Mouse (Mus musculus): ENCODE data around the gene Celf5. TPM values are rescaled to one million over a fixed set of nuclear protein-coding genes. Genes with fewer than 3 reads are reported as not detected.
A peak's percentile ranks its signal among the peaks of the same experiment; 100 is the strongest.
"Not testable (repeated sequence)": the region's sequence is repeated elsewhere in the genome, so short reads cannot be mapped to it uniquely, and the experiment has no call there.

The Celf5 gene
- polyA plus RNA-seq, 1 experiment = 309 TPM

- Histone ChIP-seq H3K4me3 (ENCODE audit: insufficient read depth, low read length) (no peak overlapping the region), H3K4me1 (ENCODE audit: control insufficient read depth, insufficient read depth, low read length) (no peaks in the 10 kb centered on the region), H3K27ac (ENCODE audit: insufficient read depth, low read length) (no peak overlapping the region)
- no peak for TF ChIP-seq POLR2A (IDR thresholded peaks at IDR 0.05; ENCODE audit: extremely low read depth, insufficient read depth, low read length)
- TF ChIP-seq CTCF (IDR thresholded peaks at IDR 0.05; ENCODE audit: extremely low read depth, insufficient read depth, low read length) = no peak
Measured at GRCm38 (mm10) chr10:81451365-81451745, 31.2 kb downstream of the Celf5 start.

- no peak overlapping the region for H3K27ac ChIP-seq (ENCODE audit: insufficient read depth, low read length)
- H3K4me1 ChIP-seq (ENCODE audit: control insufficient read depth, insufficient read depth, low read length) = no peaks in the 10 kb centered on the region
- no peak for TF ChIP-seq POLR2A (IDR thresholded peaks at IDR 0.05; ENCODE audit: extremely low read depth, insufficient read depth, low read length)
- TF ChIP-seq CTCF (IDR thresholded peaks at IDR 0.05; ENCODE audit: extremely low read depth, insufficient read depth, low read length) = no peak
- no peak overlapping the region for H3K4me3 ChIP-seq (ENCODE audit: insufficient read depth, low read length)
Measured at GRCm38 (mm10) chr10:81450641-81451364, 31.7 kb downstream of the Celf5 start.

GRCm38 (mm10) chr10:81450140-81450539, 32.4 kb downstream of the Celf5 start:
- Histone ChIP-seq H3K27ac (ENCODE audit: insufficient read depth, low read length) (no peak overlapping the region), H3K4me3 (ENCODE audit: insufficient read depth, low read length) (no peak overlapping the region), H3K4me1 (ENCODE audit: control insufficient read depth, insufficient read depth, low read length) (no peaks in the 10 kb centered on the region)
- TF ChIP-seq CTCF (IDR thresholded peaks at IDR 0.05; ENCODE audit: extremely low read depth, insufficient read depth, low read length) (peak; percentile 100), POLR2A (IDR thresholded peaks at IDR 0.05; ENCODE audit: extremely low read depth, insufficient read depth, low read length) (no peak)

GRCm38 (mm10) chr10:81445516-81445915, 37.0 kb downstream of the Celf5 start:
- H3K4me3 ChIP-seq (ENCODE audit: insufficient read depth, low read length); H3K4me1 ChIP-seq (ENCODE audit: control insufficient read depth, insufficient read depth, low read length); H3K27ac ChIP-seq (ENCODE audit: insufficient read depth, low read length): not testable (repeated sequence)

GRCm38 (mm10) chr10:81441019-81441418, 41.5 kb downstream of the Celf5 start:
- no peak overlapping the region for H3K4me3 ChIP-seq (ENCODE audit: insufficient read depth, low read length)
- no peak overlapping the region for H3K27ac ChIP-seq (ENCODE audit: insufficient read depth, low read length)
- no peaks in the 10 kb centered on the region for H3K4me1 ChIP-seq (ENCODE audit: control insufficient read depth, insufficient read depth, low read length)
- TF ChIP-seq POLR2A (IDR thresholded peaks at IDR 0.05; ENCODE audit: extremely low read depth, insufficient read depth, low read length) (no peak), CTCF (IDR thresholded peaks at IDR 0.05; ENCODE audit: extremely low read depth, insufficient read depth, low read length) (no peak)

- peaks cover 2% of the 10 kb centered on the region; the same call in 1 of the 2 replicates for H3K4me1 ChIP-seq (ENCODE audit: control insufficient read depth, insufficient read depth, low read length)
- H3K27ac ChIP-seq (ENCODE audit: insufficient read depth, low read length) = 0 out of 2 replicates have a peak overlapping the region, but pooled peaks have one; percentile 32
- TF ChIP-seq POLR2A (IDR thresholded peaks at IDR 0.05; ENCODE audit: extremely low read depth, insufficient read depth, low read length) (no peak), CTCF (IDR thresholded peaks at IDR 0.05; ENCODE audit: extremely low read depth, insufficient read depth, low read length) (no peak)
- H3K4me3 ChIP-seq (ENCODE audit: insufficient read depth, low read length) = no peak overlapping the region
Measured at GRCm38 (mm10) chr10:81435436-81435835, 47.1 kb downstream of the Celf5 start.

- H3K27ac ChIP-seq (ENCODE audit: insufficient read depth, low read length) = 0 out of 2 replicates have a peak overlapping the region, but pooled peaks have one; percentile 32
- TF ChIP-seq CTCF (IDR thresholded peaks at IDR 0.05; ENCODE audit: extremely low read depth, insufficient read depth, low read length) (no peak), POLR2A (IDR thresholded peaks at IDR 0.05; ENCODE audit: extremely low read depth, insufficient read depth, low read length) (no peak)
- H3K4me3 ChIP-seq (ENCODE audit: insufficient read depth, low read length) = no peak overlapping the region
- H3K4me1 ChIP-seq (ENCODE audit: control insufficient read depth, insufficient read depth, low read length) = peaks cover 2% of the 10 kb centered on the region; the same call in 1 of the 2 replicates
Measured at GRCm38 (mm10) chr10:81434361-81435263, 47.9 kb downstream of the Celf5 start.

- H3K27ac ChIP-seq (ENCODE audit: insufficient read depth, low read length) = 0 out of 2 replicates have a peak overlapping the region, but pooled peaks have one; percentile 5
- TF ChIP-seq POLR2A (IDR thresholded peaks at IDR 0.05; ENCODE audit: extremely low read depth, insufficient read depth, low read length) (no peak), CTCF (IDR thresholded peaks at IDR 0.05; ENCODE audit: extremely low read depth, insufficient read depth, low read length) (no peak)
Measured at GRCm38 (mm10) chr10:81433541-81434289, 48.8 kb downstream of the Celf5 start.

GRCm38 (mm10) chr10:81432868-81433262, 49.6 kb downstream of the Celf5 start:
- 0 out of 2 replicates have a peak overlapping the region, but pooled peaks have one; percentile 5 for H3K27ac ChIP-seq (ENCODE audit: insufficient read depth, low read length)
- peak overlapping the region; percentile 24 for H3K4me3 ChIP-seq (ENCODE audit: insufficient read depth, low read length)
- TF ChIP-seq POLR2A (IDR thresholded peaks at IDR 0.05; ENCODE audit: extremely low read depth, insufficient read depth, low read length) (no peak), CTCF (IDR thresholded peaks at IDR 0.05; ENCODE audit: extremely low read depth, insufficient read depth, low read length) (no peak)
- peaks cover 3% of the 10 kb centered on the region; the same call in 1 of the 2 replicates for H3K4me1 ChIP-seq (ENCODE audit: control insufficient read depth, insufficient read depth, low read length)

More at GRCm38 (mm10) chr10:81433541-81434289, 48.8 kb downstream of the Celf5 start:
- no peak overlapping the region; the same call in 1 of the 2 replicates for H3K4me3 ChIP-seq (ENCODE audit: insufficient read depth, low read length)
- H3K4me1 ChIP-seq (ENCODE audit: control insufficient read depth, insufficient read depth, low read length) = peaks cover 3% of the 10 kb centered on the region; the same call in 1 of the 2 replicates

Data from cortical plate, adult 2 months (tissue).